Mouse (Mus musculus): Measurements from ENCODE around the gene Cela3a. TPM values are rescaled to one million over a fixed set of nuclear protein-coding genes. Genes with fewer than 3 reads are reported as not detected.
A peak's percentile ranks its signal among the peaks of the same experiment; 100 is the strongest.
"Not testable (repeated sequence)": the region's sequence is repeated elsewhere in the genome, so short reads cannot be mapped to it uniquely, and the experiment has no call there.

The Cela3a gene
- polyA plus RNA-seq, 1 experiment = not detected

GRCm38 (mm10) chr4:137414936-137415335 is 5.3 kb upstream of the Cela3a start:
- no peak for DNase-seq (ENCODE audit: low spot score)

- not testable (repeated sequence) for DNase-seq (ENCODE audit: low spot score)
Measured at GRCm38 (mm10) chr4:137412185-137412709, 2.7 kb upstream of the Cela3a start.

DNA sequence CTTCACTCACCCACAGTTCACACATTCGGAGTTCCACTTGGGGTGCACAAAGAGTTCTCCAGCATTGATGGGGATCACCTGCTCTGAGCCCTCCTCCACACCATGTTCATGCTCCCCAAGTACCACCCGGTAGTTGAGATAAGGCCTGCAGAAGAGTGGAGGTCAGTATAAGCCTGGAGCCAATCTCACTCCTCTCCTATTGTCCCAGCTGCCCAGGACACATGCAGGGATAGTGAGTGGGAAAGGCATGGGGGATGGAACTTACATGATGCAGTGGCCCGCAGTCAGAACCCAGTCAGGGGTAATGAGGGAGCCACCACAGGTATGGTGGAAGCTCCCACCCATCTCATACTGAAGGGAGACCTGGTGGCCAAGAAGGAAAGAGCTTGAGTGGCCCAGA is 4.0 kb downstream of the Cela3a start:
- DNase-seq (ENCODE audit: low spot score) = no peak

DNA sequence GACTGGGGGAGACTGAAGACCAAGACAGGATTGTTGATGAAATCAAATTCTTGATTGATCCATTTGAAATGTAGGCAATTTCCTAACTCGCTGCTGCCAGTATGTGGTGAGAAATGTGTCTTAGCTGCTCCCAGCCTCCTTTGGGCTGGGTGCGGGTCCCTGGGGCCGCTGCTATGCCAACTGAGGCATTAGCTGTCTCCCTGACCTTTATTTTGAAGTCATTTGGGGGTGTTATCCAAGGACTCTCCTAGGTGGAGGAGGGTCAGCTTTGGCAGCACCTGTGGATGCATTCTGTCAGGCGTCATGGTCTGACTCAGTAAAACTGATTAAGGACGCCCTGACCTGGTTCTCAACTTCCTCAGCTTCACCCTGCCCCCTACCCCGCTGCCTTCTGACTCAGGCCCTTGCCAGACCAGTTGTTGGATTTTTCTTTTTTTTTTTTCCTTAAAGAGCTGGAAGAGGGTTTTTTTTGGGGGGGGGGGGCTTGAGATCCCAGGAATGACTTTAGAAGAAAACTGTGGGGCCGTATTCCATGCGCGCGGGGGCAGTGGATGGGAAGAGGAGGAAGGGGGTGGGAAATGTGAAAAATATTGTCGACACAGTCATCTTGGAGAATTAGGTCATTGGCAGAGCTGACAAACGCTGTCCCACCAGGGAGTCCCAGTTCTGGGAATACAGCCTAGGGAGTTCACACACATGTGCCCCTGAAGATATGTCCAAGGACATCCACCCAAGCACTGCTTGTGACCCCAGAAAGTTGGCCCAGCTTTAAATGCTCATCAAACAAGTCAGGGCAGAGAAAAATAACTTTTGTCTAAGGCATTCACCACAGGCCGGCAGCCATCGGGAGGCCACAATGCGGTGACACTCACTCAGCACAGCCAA is 12.7 kb downstream of the Cela3a start:
- DNase-seq (ENCODE audit: low spot score) = no peak

- no peak for DNase-seq (ENCODE audit: low spot score)
Measured at GRCm38 (mm10) chr4:137393378-137394135, 16.0 kb downstream of the Cela3a start.

DNA sequence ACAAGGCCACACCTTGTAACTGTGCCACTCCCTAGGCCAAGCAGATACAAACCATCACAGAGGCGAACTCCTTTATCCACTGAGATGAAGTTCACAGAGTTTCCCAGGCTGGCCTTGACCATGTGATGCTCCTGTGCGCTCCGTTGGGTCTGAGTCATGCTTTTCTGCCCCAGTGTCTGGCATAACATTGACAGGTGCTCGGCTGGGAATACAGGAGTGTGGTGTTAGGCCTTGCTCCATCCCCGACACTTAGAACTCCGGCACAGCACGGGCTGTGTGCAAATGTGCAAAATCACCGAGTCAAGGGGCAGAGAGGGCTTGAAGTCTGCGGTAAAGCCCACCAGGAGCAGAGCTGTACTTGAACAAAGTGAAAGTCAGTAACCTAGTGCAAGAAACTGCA is 16.7 kb downstream of the Cela3a start:
- DNase-seq (ENCODE audit: low spot score) = no peak

- no peak for DNase-seq (ENCODE audit: low spot score)
Measured at GRCm38 (mm10) chr4:137391287-137391686, 18.3 kb downstream of the Cela3a start.

DNA sequence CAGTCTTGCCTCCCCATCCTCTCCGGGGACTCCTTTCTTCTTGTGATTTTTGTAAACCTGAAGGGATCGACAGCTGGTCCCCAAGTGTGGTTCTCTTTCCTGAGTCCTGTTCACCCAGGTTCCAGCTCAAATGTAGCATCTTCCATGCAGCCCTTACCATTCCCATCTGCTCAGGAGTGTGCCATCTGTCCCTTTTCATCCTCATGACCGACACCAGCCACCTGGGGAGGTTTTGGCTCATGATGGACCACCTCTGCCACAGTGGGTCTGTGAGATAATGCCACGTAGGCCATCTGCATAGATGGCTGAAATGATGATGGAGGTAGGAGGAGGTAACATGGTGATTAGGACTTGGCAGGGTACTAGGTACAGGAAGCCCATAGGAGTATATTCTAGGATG is 19.4 kb downstream of the Cela3a start:
- no peak for DNase-seq (ENCODE audit: low spot score)

GRCm38 (mm10) chr4:137388983-137389382 is 20.6 kb downstream of the Cela3a start:
- no peak for DNase-seq (ENCODE audit: low spot score)

- peak; percentile 80 for DNase-seq (ENCODE audit: low spot score)
Measured at GRCm38 (mm10) chr4:137388059-137388794, 21.4 kb downstream of the Cela3a start.

DNA sequence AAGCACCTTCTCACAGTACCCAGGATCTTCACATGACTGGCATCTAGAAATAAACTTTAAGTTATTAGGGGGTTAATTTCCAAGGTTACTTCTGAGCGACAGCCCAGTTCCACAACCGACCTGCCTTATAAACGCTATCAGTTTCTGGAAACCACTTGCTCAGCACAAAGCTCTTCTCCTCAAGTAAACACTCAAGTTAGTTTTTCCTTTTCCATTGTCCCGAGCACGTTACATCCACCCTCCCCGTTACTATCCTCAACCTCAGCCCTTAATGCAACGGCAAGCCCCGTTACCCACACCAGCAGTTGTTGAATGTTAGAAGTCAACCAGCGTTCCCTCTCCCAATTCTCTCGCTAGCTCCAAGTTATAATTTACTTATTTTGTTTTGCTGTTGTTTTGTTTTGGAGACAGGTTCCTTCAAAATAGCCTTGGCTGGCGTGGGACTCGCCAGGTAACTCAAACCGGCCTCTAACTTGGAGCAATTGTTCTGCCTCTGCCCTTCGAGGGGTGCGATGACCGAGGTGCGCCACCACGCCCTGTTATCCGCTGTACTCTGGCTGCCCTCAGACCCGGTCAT is 22.0 kb downstream of the Cela3a start:
- DNase-seq (ENCODE audit: low spot score) = no peak

DNA sequence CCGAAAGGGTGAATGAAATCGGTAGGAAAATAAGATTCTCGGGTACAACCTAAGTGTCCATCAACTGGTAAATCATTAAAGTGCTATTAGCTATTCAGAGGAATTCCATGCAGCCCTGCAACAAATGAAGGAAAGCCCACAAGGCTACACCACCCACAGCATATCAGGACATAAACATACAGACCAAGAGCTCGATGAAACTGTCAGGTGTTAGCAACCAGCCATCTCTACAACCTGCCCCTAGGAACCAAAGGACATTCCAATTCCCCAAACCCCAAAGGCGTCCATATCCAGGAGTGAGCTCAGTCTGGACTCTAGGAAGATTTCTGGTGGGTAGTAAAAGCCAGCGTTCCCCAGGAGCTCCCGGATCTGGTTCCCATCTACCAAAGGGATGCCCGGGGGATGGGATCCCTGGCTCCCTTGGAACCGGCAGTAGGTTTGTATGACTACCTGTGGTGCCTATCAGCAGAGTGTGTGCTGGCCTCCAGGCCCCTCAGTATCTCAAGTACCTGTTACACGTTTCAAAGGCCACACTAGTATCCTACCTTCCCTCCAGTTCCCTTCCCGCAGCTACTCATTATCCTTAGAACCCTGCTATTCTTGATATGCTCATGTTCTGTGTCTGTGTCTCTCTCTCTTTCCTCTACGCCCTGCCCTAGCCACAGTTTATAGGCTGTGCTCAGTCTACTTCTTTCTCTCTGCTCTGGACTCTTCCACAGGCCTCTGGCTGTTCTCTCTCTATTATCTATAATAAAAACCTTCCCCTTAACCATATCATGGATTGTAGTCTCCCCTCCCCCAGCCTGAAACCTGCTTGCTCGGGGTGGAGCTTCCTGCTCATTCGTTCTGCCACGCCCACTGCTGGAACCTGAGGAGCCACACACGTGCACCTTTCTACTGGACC is 28.6 kb downstream of the Cela3a start:
- DNase-seq (ENCODE audit: low spot score) = no peak

GRCm38 (mm10) chr4:137379713-137380255 is 29.8 kb downstream of the Cela3a start:
- DNase-seq (ENCODE audit: low spot score) = no peak

DNA sequence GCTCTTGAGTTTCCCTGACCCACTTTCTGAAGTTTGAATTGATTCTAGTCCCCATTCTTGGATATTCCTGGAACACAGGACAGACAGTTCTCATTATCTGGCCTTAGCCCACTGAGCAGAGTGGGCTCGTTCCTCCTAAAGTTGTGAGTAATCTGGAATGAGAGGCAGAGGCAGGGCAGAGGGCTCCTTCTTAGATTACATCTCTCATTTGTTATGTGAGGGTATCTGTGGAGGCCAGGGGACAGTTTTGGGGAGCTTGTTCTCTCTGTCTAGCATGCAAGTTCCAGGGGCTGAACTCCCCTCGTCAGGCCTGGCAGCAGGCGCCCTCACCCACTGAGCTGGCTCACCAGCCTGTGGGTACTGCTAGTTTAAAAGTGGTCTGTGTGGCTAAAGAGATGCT is 30.5 kb downstream of the Cela3a start:
- DNase-seq (ENCODE audit: low spot score) = no peak

DNA sequence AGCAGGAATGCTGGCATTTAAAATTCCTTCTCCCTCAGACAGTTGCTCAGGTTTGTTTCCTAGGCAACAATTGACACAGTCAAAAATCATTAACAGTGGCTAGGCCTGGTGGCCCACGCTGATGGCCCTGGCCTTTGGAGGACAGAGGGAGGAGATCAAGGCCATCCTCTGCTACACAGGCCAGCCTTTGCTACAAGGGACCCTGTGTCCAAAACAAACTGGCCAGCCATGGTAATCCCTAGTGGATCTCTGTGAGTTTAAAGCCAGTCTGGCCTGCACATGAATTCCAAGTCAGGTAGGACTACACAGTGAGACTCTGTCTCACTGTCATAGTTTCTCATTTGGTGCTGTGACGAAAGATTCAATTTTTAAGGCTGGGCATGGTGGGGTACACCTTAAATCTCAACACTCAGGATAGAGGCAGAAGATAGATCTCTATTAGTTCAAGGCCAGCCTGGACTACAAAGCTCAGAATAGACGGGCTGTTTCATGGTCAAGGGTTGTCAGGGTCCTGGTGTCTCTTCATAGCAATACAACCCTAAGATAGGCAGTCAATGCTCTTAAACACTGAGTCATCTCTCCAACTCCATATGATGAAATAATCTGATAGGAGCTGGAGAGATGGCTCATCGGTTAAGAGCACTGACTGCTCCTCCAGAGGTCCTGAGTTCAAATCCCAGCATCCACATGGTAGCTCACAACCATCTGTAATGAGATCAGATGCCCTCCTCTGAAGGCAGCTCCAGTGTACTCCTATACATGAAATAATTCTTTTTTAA is 31.9 kb downstream of the Cela3a start:
- no peak for DNase-seq (ENCODE audit: low spot score)

DNA sequence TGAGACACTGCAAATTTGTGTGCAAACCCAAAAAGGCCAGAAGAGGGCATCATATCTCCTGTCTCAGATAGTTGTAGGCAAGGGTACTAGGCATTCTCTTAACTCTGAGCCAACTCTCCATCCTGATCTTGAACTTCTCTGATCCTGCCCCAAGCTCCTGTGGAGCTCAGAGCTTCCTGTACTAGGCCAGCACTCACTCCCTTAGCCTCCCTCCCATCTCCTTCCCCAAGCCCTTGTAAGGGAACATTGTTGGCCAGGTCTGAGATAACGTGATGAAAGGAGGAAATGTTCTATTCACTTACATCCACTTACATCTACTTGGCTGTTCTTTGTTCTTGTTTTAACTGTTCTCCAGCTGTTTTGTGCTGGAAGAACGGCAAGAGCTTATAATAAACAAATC is 32.8 kb downstream of the Cela3a start:
- DNase-seq (ENCODE audit: low spot score) = no peak

GRCm38 (mm10) chr4:137375314-137376278 is 34.0 kb downstream of the Cela3a start:
- no peak for DNase-seq (ENCODE audit: low spot score)

GRCm38 (mm10) chr4:137373711-137374110 is 35.9 kb downstream of the Cela3a start:
- DNase-seq (ENCODE audit: low spot score) = no peak

Measured in urinary bladder, adult 2 months (tissue).